Mouse (Mus musculus) stomach, embryonic 14.5 days (tissue): ENCODE results near the gene Zfp612. TPM values are rescaled to one million over a fixed set of nuclear protein-coding genes. Genes with fewer than 3 reads are reported as not detected.
A peak's percentile ranks its signal among the peaks of the same experiment; 100 is the strongest.
"Not testable (repeated sequence)": the region's sequence is repeated elsewhere in the genome, so short reads cannot be mapped to it uniquely, and the experiment has no call there.

Source experiments
- ATAC-seq: fragments of 200-750 bp; cut with Nextera tagmentation; 2 replicates; pipeline ENCODE4 v1.8.0; 2017; ENCODE audit warnings: low read depth, moderate TSS enrichment; ENCODE audit not compliant: insufficient number of reproducible peaks, insufficient read depth, low FRiP score
- H3K27ac ChIP-seq: fragments of 300-500 bp; sonication (generic); 2 replicates; pipeline ENCODE4 v1.5.1; 2014; ENCODE audit warnings: mild to moderate bottlenecking, low read length, moderate library complexity, mixed read lengths
- H3K27me3 ChIP-seq: fragments of 300-500 bp; sonication (generic); 2 replicates; pipeline ENCODE4 v1.6.1; 2014; ENCODE audit warnings: low read length, control low read depth, mixed read lengths; ENCODE audit not compliant: control insufficient read depth, insufficient read depth
- H3K36me3 ChIP-seq: fragments of 300-500 bp; sonication (generic); 2 replicates; pipeline ENCODE4 v1.6.1; 2014; ENCODE audit warnings: mild to moderate bottlenecking, control low read depth, low read length, moderate library complexity, mixed read lengths; ENCODE audit not compliant: control insufficient read depth, insufficient read depth
- H3K4me1 ChIP-seq: fragments of 300-500 bp; sonication (generic); 2 replicates; pipeline ENCODE4 v1.6.1; 2014; ENCODE audit warnings: low read length, control low read depth, mixed read lengths; ENCODE audit not compliant: control insufficient read depth, insufficient read depth
- H3K4me2 ChIP-seq: fragments of 300-500 bp; sonication (generic); replicated peaks from 2 replicates; pipeline ENCODE4 v1.6.1; 2014; ENCODE audit warnings: low read depth, low read length, control low read depth
- H3K4me3 ChIP-seq: fragments of 300-500 bp; sonication (generic); 2 replicates; pipeline ENCODE4 v1.5.1; 2014; ENCODE audit warnings: low read depth, low read length, control low read depth
- H3K9ac ChIP-seq: fragments of 300-500 bp; sonication (generic); replicated peaks from 2 replicates; pipeline ENCODE4 v1.6.1; 2014; ENCODE audit warnings: low read depth, mild to moderate bottlenecking, control low read depth, low read length, moderate library complexity, mixed read lengths
- H3K9me3 ChIP-seq: fragments of 300-500 bp; sonication (generic); 2 replicates; pipeline ENCODE4 v1.6.1; 2016; ENCODE audit warnings: low read depth, low read length, control low read depth; ENCODE audit not compliant: control insufficient read depth
- WGBS: fragments of 180-500 bp; shearing (Covaris S2); extraction: QIAGEN DNeasy Blood & Tissue Kit; methylation state at CpG from one replicate; pipeline ENCODE4 v1.1.7; 2014; 5-methylcytosine and 5-hydroxymethylcytosine counted together
- polyA plus RNA-seq: library from polyadenylated mRNA; unstranded; fragments of >200 nt; fragmentation: Nextera tagmentation; extraction: Ambion mirVana; gene quantifications from 2 replicates; pipeline ENCODE4 v1.2.1, GENCODE M21; 2014

Zfp612 gene
- polyA plus RNA-seq = 9.1 and 9.3 TPM in 2 replicates

GRCm38 (mm10) chr8:110079282-110080221 lies at the start of gene Zfp612:
Gene Zfp612 (plus strand): TSS chr8:110079746.
- peak within 1 kb of the TSS; percentile 55 for H3K9ac ChIP-seq
- peak; percentile 93 for ATAC-seq
- 6% methylated on average over 54 of the region's 54 CpGs for WGBS

GRCm38 (mm10) chr8:110033771-110034170 lies 45.8 kb upstream of the Zfp612 start:
- H3K9me3 ChIP-seq, H3K4me3 ChIP-seq, H3K4me1 ChIP-seq, H3K36me3 ChIP-seq, ATAC-seq, H3K9ac ChIP-seq, H3K4me2 ChIP-seq, H3K27me3 ChIP-seq, H3K27ac ChIP-seq: not testable (repeated sequence)
- WGBS = 34% methylated on average over 8 of the region's 8 CpGs

More at GRCm38 (mm10) chr8:110079282-110080221, at the start of gene Zfp612:
- no peaks in the 10 kb centered on the region for H3K27me3 ChIP-seq
- peaks cover 3% of the 10 kb centered on the region; the same call in 1 of the 2 replicates for H3K4me1 ChIP-seq
- no peak within 1 kb of the TSS for H3K27ac ChIP-seq
- peak within 1 kb of the TSS; percentile 92 for H3K4me2 ChIP-seq
- no peaks in the 10 kb centered on the region for H3K36me3 ChIP-seq
- no peaks in the 10 kb centered on the region for H3K9me3 ChIP-seq
- H3K4me3 ChIP-seq = peak within 1 kb of the TSS; percentile 60

DNA sequence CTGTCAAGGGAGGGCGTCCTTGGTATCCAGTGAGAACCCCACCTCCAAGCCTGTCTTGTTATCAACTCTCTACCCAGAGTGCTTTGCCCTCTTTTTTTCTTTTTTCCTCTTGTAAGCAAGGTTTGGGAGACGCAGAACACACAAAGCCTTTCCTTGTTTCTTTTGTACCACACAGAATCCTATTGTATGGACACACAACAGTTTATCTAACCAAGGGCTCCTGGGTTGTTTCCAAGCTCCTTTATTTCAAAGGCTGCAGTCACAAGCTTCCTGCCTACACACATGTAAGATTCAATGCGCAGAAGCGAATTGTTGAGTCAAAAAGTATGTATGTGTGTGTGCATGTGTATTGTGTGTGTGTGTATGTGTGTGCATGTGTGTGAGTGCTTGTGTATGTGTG lies 45.2 kb upstream of the Zfp612 start:
- Histone ChIP-seq H3K9ac (no peak overlapping the region), H3K4me2 (no peak overlapping the region), H3K27me3 (no peaks in the 10 kb centered on the region), H3K9me3 (no peaks in the 10 kb centered on the region), H3K36me3 (no peaks in the 10 kb centered on the region), H3K4me1 (no peaks in the 10 kb centered on the region), H3K27ac (no peak overlapping the region), H3K4me3 (no peak overlapping the region)
- ATAC-seq = no peak
- 63% methylated on average over 4 of the region's 4 CpGs for WGBS

GRCm38 (mm10) chr8:110036156-110036555 lies 43.4 kb upstream of the Zfp612 start:
- no peak overlapping the region for H3K4me2 ChIP-seq

DNA sequence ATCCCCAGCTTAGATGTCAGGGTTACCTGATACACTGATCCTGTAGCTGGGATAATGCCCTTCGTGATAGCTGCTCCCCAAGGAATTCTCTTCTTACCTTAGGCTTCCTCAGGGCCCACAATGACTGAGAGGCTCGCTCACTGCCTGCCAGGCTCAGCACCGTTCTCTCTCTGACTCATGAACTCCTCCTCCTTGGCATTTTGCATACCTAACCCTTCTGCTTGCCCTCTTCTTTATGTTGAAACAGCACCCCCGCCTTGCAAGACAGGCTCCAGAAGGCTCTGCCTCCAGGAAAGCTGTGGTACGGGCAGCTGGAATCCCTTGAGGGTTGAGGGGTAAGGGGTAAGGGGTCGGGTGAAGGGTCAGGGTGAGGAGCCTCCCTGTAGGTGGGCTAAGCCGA lies 40.3 kb upstream of the Zfp612 start:
- H3K36me3 ChIP-seq = no peaks in the 10 kb centered on the region
- H3K4me2 ChIP-seq = no peak overlapping the region
- H3K4me1 ChIP-seq = no peaks in the 10 kb centered on the region
- no peak overlapping the region for H3K9ac ChIP-seq
- no peak overlapping the region for H3K4me3 ChIP-seq
- ATAC-seq = no peak
- H3K9me3 ChIP-seq = no peaks in the 10 kb centered on the region
- no peak overlapping the region for H3K27ac ChIP-seq
- H3K27me3 ChIP-seq = no peaks in the 10 kb centered on the region
- 26% methylated on average over 7 of the region's 7 CpGs for whole genome bisulfite sequencing

More at GRCm38 (mm10) chr8:110036156-110036555, 43.4 kb upstream of the Zfp612 start:
- Histone ChIP-seq H3K27ac (no peak overlapping the region), H3K9me3 (no peaks in the 10 kb centered on the region), H3K9ac (no peak overlapping the region), H3K4me3 (no peak overlapping the region), H3K4me1 (no peaks in the 10 kb centered on the region), H3K27me3 (no peaks in the 10 kb centered on the region), H3K36me3 (no peaks in the 10 kb centered on the region)
- 80% methylated on average over 2 of the region's 2 CpGs for WGBS
- no peak for ATAC-seq

GRCm38 (mm10) chr8:110039659-110040058 lies 39.9 kb upstream of the Zfp612 start, which contains the start of gene Chst4:
Gene Chst4 (minus strand): TSS chr8:110039740.
- Histone ChIP-seq H3K4me2 (no peak within 1 kb of the TSS), H3K36me3 (no peaks in the 10 kb centered on the region), H3K9me3 (no peaks in the 10 kb centered on the region), H3K4me3 (no peak within 1 kb of the TSS), H3K27ac (no peak within 1 kb of the TSS), H3K27me3 (no peaks in the 10 kb centered on the region), H3K4me1 (no peaks in the 10 kb centered on the region), H3K9ac (no peak within 1 kb of the TSS)
- ATAC-seq = peak; percentile 67; the same call in 1 of the 2 replicates
- WGBS = 68% methylated on average over 5 of the region's 5 CpGs

DNA sequence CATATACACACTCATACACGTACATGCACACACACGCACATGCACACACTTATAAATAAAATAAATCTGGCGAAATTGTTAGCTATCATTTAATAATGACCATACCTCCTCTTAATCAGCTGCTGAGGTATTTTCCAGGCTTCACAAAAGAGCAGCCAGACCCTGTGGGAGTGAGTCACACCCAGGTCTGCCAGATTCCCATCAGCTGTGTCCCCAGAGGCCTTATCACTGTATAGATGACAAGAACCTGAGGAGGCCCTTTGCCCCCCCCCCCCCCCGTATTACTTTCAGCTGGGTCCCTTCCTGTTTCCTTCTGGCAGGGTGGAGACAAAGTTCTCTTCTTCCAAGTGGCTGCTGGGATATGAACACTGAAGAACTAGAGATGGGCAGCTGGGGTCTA lies 39.0 kb upstream of the Zfp612 start:
- H3K9me3 ChIP-seq = no peaks in the 10 kb centered on the region
- H3K36me3 ChIP-seq = no peaks in the 10 kb centered on the region
- H3K4me2 ChIP-seq = no peak overlapping the region
- WGBS = 72% methylated on average over 4 of the region's 4 CpGs
- H3K4me1 ChIP-seq = no peaks in the 10 kb centered on the region
- no peaks in the 10 kb centered on the region for H3K27me3 ChIP-seq
- no peak overlapping the region for H3K4me3 ChIP-seq
- no peak overlapping the region for H3K27ac ChIP-seq
- no peak overlapping the region for H3K9ac ChIP-seq
- ATAC-seq = no peak

- H3K4me1 ChIP-seq = no peaks in the 10 kb centered on the region
- H3K27me3 ChIP-seq = no peaks in the 10 kb centered on the region
- WGBS = 58% methylated on average over 6 of the region's 6 CpGs
- H3K36me3 ChIP-seq = no peaks in the 10 kb centered on the region
- ATAC-seq = peak; percentile 63; the same call in 1 of the 2 replicates
- H3K27ac ChIP-seq = no peak overlapping the region
- no peak overlapping the region for H3K9ac ChIP-seq
- H3K9me3 ChIP-seq = no peaks in the 10 kb centered on the region
- no peak overlapping the region for H3K4me2 ChIP-seq
- no peak overlapping the region for H3K4me3 ChIP-seq
These were observed 28.3 kb upstream of the Zfp612 start for GRCm38 (mm10) chr8:110051208-110051607.
